Mouse (Mus musculus) kidney, adult 2 months (tissue): Measurements from ENCODE around the gene Zp2.

Source experiments
- CTCF ChIP-seq: fragments of 200-500 bp; conservative IDR thresholded peaks from 2 replicates; pipeline ENCODE4 v1.5.1; 2011; ENCODE audit warnings: low read depth, mild to moderate bottlenecking, control low read depth, low read length, moderate library complexity, mixed read lengths; ENCODE audit not compliant: insufficient read depth, insufficient read length
- POLR2A ChIP-seq: fragments of 200-500 bp; IDR thresholded peaks from one replicate; pipeline ENCODE4 v1.6.1; 2011; ENCODE audit warnings: low read depth, low read length, control low read depth

GRCm38 (mm10) chr7:120158121-120158613, 13.1 kb upstream of the Zp2 start:
- TF ChIP-seq POLR2A (no peak), CTCF (no peak)
